Mouse (Mus musculus) kidney, adult 11 months (tissue): Measurements from ENCODE around the gene Gm14139.
"Not testable (repeated sequence)": the region's sequence is repeated elsewhere in the genome, so short reads cannot be mapped to it uniquely, and the experiment has no call there.

Experiments used
- DNase-seq: peaks from one replicate; pipeline ENCODE4 v3.0.0; 2022

Gene Gm14139

DNA sequence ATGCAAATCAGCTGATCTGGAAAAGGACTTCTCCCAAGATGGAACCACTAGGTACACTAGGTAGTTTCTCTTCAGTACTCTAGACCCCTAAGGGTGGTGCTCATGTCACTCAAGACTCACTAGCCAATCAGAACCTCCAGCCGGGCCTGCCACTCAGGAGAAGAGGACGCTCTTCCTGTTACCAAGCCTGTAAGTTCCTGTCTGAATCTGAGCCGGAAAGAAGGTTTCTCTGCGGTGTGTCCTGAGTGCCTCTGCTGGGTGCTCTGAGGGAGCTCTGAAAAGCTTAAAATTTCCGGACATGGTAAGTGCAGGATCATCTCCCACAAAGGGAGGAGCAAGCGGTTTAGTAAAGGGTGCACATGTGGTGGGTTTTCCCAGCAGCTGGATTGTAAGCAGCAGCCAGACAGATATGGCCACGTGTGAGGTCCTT, at the start of gene Gm14139:
Gene Gm14139, plus strand, starts transcription at position 186 of the 430 bp plus-strand sequence.
- DNase-seq: not testable (repeated sequence)

- DNase-seq: not testable (repeated sequence)
Measured at GRCm38 (mm10) chr2:150132002-150132401, 49.6 kb upstream of the Gm14139 start.

- DNase-seq: no peak
Measured at GRCm38 (mm10) chr2:150132773-150133172, 48.8 kb upstream of the Gm14139 start.

- peak; percentile 92 for DNase-seq
Measured at GRCm38 (mm10) chr2:150136435-150136897, 45.1 kb upstream of the Gm14139 start, which contains the start of gene Zfp120. TSS of gene Zfp120 (minus strand) at chr2:150136708.

DNA sequence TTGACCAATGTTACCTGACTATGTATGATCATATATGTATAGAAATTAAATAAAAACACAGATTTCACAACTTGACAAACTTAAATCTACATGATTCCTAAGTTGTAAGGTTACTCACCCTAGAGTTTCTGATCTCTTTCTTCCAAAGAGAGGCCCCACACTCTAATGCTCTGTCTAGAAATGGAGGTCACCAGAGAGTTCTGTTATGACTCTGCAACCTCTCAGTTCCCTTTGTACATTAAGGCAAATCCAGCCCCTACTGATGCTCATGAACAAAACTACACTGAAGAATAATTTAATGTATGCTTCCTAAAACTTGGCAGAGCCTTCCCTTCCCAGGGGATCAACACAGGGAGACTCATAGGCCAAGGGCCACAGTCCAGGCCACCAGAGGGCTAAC, 14.9 kb upstream of the Gm14139 start:
- no peak for DNase-seq

GRCm38 (mm10) chr2:150173833-150174232, 7.7 kb upstream of the Gm14139 start:
- no peak for DNase-seq

GRCm38 (mm10) chr2:150179579-150179978, 2.0 kb upstream of the Gm14139 start, which contains the start of gene Gm10770:
TSS of gene Gm10770 (minus strand) at chr2:150179679.
- not testable (repeated sequence) for DNase-seq

DNA sequence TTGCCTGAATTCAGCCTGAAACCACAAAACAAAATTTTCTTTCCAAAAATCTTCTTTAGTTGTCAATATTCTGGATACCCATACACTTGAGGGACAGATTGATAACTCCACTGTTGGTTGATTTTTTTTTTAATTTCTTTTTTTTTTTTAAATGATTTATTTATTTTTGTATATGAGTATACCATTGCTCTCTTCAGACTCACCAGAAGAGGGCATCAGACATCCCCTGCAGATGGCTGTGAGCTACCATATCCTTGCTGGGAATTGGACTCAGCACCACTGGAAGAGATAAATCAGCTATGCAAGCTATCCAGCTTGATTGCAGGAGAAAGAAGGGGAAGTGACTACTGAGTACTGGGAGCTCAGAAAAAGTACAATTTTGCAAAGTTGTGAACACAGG, 509 bp upstream of the Gm14139 start:
- not testable (repeated sequence) for DNase-seq

- DNase-seq: peak; percentile 92
Measured at GRCm38 (mm10) chr2:150217600-150218362, 36.2 kb downstream of the Gm14139 start, which contains the start of gene Zfp937. TSS of gene Zfp937 (plus strand) at chr2:150218073.

- DNase-seq: not testable (repeated sequence)
Measured at GRCm38 (mm10) chr2:150218363-150218725, 36.8 kb downstream of the Gm14139 start.

DNA sequence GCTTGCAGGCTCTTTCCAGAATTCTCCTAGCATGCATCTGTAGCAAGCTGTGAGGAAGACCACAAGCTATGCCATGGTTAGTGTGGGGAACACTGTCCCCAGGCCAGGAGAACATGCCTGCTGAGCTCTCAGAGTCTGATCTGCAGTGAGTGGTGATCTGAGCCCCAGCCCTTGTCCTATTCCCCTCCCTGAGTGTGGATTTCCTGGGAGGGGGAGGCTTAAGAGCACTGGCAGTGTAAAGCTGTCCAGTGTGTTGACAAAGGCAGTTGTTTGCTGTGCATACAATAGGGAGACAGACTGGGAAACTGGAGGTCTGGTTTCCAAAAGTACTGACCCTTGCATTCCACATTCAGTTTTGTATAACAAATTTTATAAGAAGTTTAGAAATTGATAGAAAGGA, 41.7 kb downstream of the Gm14139 start:
- DNase-seq: not testable (repeated sequence)
